Mouse (Mus musculus): ENCODE results near the gene Cd274.
"Not testable (repeated sequence)": the region's sequence is repeated elsewhere in the genome, so short reads cannot be mapped to it uniquely, and the experiment has no call there.

Gene Cd274

GRCm38 (mm10) chr19:29394721-29395120 lies 27.5 kb downstream of the Cd274 start:
- no peak for DNase-seq (ENCODE audit: low spot score in 2 of 2)

DNA sequence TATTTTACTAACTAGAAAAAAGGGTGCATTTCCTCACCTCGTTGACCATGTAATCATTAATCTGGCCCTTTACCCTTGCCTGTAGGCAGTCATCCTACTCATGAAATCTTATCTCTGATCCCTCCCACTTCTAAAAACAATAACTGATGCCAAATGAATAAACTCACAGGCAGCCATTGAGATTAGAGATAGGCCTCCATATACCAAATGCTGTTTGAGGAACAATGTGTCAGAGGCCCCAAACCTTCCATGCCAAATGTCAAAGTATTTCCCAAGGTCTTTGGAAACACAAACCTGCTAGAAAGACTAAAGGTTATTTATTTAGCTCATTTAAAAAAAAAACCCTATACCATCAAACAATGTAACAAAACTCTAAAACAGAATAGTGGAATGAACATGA lies 29.1 kb downstream of the Cd274 start:
- DNase-seq (ENCODE audit: low spot score in 2 of 2) = no peak

- DNase-seq (ENCODE audit: low spot score in 2 of 2) = no peak
Observed at GRCm38 (mm10) chr19:29399786-29400185, 32.5 kb downstream of the Cd274 start.

DNA sequence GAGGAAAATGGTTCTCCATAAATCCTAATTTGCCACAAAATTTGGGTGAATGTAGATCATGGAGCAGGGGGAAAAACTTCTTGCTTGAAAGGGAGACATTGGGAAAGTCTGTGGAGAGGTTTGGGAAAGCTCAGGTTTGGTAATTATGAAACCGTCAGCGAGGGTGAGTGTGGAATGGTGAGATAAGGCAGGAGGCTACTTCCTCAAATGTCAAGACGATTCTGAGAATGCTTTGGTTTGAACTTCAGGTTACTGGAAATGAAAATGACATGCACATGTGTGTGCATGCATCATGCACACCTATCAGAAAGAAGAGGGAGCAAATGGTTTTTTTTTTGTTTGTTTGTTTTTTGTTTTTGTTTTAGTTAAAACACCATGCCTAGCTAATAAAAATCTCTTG lies 33.2 kb downstream of the Cd274 start:
- DNase-seq (ENCODE audit: low spot score in 2 of 2) = no peak

GRCm38 (mm10) chr19:29402621-29403020 lies 35.4 kb downstream of the Cd274 start:
- no peak for DNase-seq (ENCODE audit: low spot score in 2 of 2)

- DNase-seq (ENCODE audit: low spot score in 2 of 2) = no peak
Observed at GRCm38 (mm10) chr19:29403251-29403650, 36.0 kb downstream of the Cd274 start.

DNA sequence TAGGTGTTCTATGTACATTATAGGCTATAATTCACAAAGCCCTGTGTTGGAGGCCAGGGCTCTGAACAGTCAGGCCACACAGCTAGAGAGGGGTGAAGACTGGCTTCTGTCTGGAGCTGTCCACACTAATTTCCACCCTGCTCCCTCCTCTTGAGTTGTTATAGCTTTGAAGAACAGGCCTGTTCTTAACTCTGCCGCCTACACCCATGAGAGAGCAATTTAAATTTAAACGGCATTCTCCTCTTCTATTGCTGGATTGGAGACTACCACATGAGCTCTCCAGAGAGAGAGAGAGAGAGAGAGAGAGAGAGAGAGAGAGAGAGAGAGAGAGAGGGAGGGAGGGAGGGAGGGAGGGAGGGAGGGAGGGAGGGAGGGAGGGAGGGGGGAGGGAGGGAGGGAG lies 38.1 kb downstream of the Cd274 start:
- no peak for DNase-seq (ENCODE audit: low spot score in 2 of 2)

DNA sequence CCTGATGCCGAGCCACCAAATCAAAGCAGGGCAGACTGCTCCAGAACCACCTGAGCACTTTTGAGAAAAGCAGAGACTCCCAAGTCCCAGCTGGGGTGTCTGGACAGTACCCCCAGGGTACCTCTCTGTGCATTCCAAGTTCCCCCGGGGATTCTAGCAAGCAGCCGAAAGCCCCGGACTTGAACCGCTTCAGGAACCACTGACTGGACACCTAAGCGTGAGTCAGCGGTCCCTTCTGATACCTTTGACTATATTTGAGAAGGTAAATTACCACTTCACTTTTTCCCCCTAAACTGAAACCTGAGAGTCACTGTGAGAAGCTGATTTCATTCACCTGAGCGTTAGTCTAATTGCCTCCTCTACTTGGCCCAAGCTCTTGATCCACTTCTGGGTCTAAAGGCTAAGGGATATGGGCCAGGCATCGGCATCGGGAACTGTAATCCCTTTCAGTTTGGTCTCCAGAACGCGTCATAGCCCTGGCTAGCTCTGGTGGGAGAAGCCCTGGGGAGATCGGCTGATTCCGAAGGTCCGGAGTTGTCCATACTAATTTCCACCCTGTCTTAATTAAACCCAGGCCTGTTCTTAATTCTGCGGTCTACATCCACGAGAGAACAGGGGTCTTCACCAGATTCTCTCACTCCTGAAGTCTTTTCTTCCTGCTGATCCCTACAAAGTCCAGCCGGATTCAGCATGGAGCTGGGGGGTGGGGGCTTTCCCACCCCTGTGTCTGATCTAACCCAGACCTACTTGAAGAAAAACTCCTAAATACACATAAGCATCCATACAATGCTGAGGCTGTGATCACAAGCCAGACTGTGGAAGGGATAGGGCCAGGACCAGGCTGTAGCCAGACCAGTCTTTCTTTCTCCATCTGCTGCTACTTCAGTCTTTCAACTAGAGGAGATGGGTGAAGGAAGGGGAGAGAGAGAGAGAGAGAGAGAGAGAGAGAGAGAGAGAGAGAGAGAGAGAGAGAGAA lies 39.1 kb downstream of the Cd274 start:
- DNase-seq (ENCODE audit: low spot score in 2 of 2) = no peak

GRCm38 (mm10) chr19:29410619-29411018 lies 43.4 kb downstream of the Cd274 start, which contains the start of gene Pdcd1lg2:
Gene Pdcd1lg2, plus strand, starts transcription at chr19:29410919.
- no peak for DNase-seq (ENCODE audit: low spot score in 2 of 2)

- no peak for DNase-seq (ENCODE audit: low spot score in 2 of 2)
Observed at GRCm38 (mm10) chr19:29412476-29413420, 45.5 kb downstream of the Cd274 start.

- DNase-seq (ENCODE audit: low spot score in 2 of 2) = no peak
Observed at GRCm38 (mm10) chr19:29414513-29414912, 47.3 kb downstream of the Cd274 start.

DNA sequence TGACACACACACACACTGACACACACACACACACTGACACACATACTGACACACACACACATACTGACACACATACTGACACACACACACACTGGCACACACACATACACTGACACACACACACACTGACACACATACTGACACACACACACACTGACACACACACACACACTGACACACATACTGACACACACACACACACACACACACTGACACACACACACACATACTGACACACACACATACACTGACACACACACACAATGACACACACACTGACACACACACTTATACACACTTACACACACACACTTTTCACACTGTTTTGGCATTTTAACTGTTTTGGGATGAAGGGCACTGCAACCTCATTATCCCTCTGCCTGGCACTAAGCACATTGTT lies 47.7 kb downstream of the Cd274 start:
- not testable (repeated sequence) for DNase-seq (ENCODE audit: low spot score in 2 of 2)

DNA sequence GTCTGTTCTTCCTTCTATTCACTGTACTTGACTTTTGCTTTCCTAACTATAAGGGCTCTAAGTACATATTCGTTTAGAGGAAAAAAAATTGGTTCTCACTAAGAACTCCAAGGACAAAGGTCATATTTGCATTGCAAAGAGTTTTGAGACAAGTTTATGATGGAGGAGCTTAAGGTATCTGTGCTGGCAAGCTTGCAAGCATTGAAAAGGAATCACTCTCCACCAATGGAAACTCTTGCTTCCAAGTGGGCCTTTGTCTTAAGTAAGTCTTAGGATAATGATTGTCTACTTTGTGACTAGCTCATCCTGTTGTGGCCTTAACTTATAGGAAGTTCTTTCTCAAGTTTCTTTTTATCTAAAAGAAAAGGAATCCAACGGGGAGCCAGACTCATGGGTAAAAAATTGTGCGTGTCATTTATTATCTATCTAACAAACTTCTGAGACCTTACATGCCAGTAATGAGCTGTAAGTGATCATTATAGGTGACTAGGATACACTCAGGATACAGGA lies 49.2 kb downstream of the Cd274 start:
- DNase-seq (ENCODE audit: low spot score in 2 of 2) = no peak

- DNase-seq (ENCODE audit: low spot score in 2 of 2) = no peak
Observed at GRCm38 (mm10) chr19:29417188-29417587, 49.9 kb downstream of the Cd274 start.

DNA sequence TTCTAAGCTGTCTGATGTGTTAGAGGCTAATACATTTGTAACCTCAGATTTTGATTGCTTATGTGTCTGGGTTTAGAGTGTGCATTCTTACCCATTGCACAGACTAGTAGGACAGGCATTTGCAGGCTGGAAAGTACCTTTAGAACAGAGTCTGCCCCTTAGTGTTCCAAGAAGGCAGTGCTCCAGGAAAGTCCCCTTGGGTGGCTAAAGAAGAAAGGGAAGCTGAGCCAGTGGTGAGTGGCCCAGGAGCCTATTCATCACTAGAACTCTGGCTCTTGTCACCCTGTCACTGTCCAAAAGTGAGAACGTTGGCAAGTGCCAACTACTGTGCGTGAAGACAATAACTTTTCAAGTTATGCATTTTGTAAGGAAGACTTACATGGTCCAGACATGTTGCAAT lies 50.6 kb downstream of the Cd274 start:
- no peak for DNase-seq (ENCODE audit: low spot score in 2 of 2)

DNA sequence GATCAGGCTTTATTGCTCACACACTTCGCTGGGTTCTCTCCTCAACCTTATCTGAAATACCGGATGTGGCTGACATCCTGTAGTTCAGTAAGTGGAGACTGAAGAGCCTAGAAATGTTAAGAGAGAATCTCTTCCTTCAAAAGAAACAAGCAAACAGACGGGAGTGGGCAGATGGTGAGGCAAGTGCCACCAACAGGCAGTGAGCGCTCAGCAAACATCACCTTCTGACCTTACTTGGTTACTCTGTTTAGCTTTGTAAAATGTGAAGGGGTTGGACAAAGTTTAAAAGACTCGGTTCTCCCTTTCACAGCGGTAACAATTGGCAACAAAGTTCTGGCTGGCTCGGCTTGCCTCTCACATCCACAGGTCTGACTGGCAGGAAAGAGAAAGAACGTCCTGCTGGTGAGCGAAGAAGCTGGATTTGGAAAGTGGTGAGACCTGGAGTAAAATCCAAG lies 51.4 kb downstream of the Cd274 start:
- DNase-seq (ENCODE audit: low spot score in 2 of 2) = no peak

- DNase-seq (ENCODE audit: low spot score in 2 of 2) = no peak
Observed at GRCm38 (mm10) chr19:29419506-29419905, 52.3 kb downstream of the Cd274 start.

GRCm38 (mm10) chr19:29419946-29420345 lies 52.7 kb downstream of the Cd274 start:
- DNase-seq (ENCODE audit: low spot score in 2 of 2) = no peak

DNA sequence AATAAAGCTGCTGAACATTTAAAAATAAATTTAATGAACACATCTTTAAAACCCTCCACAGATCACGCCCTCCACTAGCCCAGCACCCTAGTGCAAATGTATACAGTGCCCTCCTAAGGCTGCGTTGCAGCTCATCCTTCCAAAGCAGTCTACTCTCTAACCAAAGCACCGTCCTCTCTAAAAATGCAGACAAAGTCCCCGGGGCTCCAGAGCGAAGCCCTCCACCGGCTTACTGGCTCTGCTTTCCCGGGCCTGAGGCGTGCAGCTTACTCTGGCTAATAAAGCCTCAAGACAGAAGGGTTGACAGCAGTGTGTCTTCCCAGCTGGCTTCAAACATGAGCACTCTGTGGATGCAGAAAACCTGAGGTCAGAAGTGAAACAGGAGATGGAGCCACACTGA lies 53.1 kb downstream of the Cd274 start:
- no peak for DNase-seq (ENCODE audit: low spot score in 2 of 2)

- DNase-seq (ENCODE audit: low spot score in 2 of 2) = no peak
Observed at GRCm38 (mm10) chr19:29422013-29422645, 54.9 kb downstream of the Cd274 start.

- no peak for DNase-seq (ENCODE audit: low spot score in 2 of 2)
Observed at GRCm38 (mm10) chr19:29422796-29423195, 55.5 kb downstream of the Cd274 start.

- DNase-seq (ENCODE audit: low spot score in 2 of 2) = no peak
Observed at GRCm38 (mm10) chr19:29430516-29430915, 63.3 kb downstream of the Cd274 start.
